Mouse (Mus musculus) ES-E14 (cell line): ENCODE results near the gene Sstr3. TPM values are rescaled to one million over a fixed set of nuclear protein-coding genes. Genes with fewer than 3 reads are reported as not detected.

Source experiments
- DNase-seq: peaks from one replicate; pipeline ENCODE4 v3.0.0-alpha.2; 2013; ENCODE audit warnings: low read depth, low spot score
- H3K27ac ChIP-seq: 2 replicates; pipeline ENCODE4 v1.5.1; 2012; ENCODE audit warnings: low read depth, mild to moderate bottlenecking, low read length, moderate library complexity, mixed read lengths; ENCODE audit not compliant: poor library complexity, insufficient read depth, severe bottlenecking
- H3K36me3 ChIP-seq: 2 replicates; pipeline ENCODE4 v1.6.1; 2012; ENCODE audit warnings: mild to moderate bottlenecking, low read length, moderate library complexity, mixed read lengths; ENCODE audit not compliant: control insufficient read depth, poor library complexity, insufficient read depth, severe bottlenecking
- H3K4me1 ChIP-seq, 2 experiments: fragments of 150-350 bp in 1 of 2; sonication (generic) in 1 of 2; 2 replicates each; pipeline ENCODE4 v1.6.1; 2012; ENCODE audit warnings: low read length in 2 of 2, mild to moderate bottlenecking in 1 of 2, mixed read lengths in 1 of 2; ENCODE audit not compliant: control insufficient read depth in 2 of 2, insufficient read depth in 2 of 2, poor library complexity in 1 of 2
- H3K4me3 ChIP-seq, 2 experiments: fragments of 150-350 bp in 1 of 2; sonication (generic) in 1 of 2; 2 replicates each; pipeline ENCODE4 v1.5.1; 2012; ENCODE audit warnings: low read length in 2 of 2, low read depth in 1 of 2, mild to moderate bottlenecking in 1 of 2, mixed read lengths in 1 of 2; ENCODE audit not compliant: insufficient read depth in 1 of 2, poor library complexity in 1 of 2, severe bottlenecking in 1 of 2
- H3K9ac ChIP-seq: 2 replicates; pipeline ENCODE4 v1.6.1; 2012; ENCODE audit warnings: low read depth, mild to moderate bottlenecking, low read length, mixed read lengths; ENCODE audit not compliant: poor library complexity, insufficient read depth, severe bottlenecking
- H3K9me3 ChIP-seq: fragments of 150-350 bp; sonication (generic); 2 replicates; pipeline ENCODE4 v1.6.1; 2012; ENCODE audit warnings: low read depth, mild to moderate bottlenecking, low read length; ENCODE audit not compliant: control insufficient read depth, insufficient read depth
- CHD2 ChIP-seq: IDR thresholded peaks from 2 replicates; pipeline ENCODE4 v1.6.1; 2014; ENCODE audit warnings: mild to moderate bottlenecking, low read depth, low read length, inconsistent platforms
- HCFC1 ChIP-seq: IDR thresholded peaks from 2 replicates; pipeline ENCODE4 v1.6.1; 2012; ENCODE audit warnings: low read length, inconsistent platforms, borderline replicate concordance; ENCODE audit not compliant: insufficient read depth
- MAFK ChIP-seq: IDR thresholded peaks from 2 replicates; pipeline ENCODE4 v1.6.1; 2014; ENCODE audit warnings: mild to moderate bottlenecking, low read depth, low read length, inconsistent platforms; ENCODE audit not compliant: insufficient read depth
- ZC3H11A ChIP-seq: IDR thresholded peaks from 2 replicates; pipeline ENCODE4 v1.6.1; 2012; ENCODE audit warnings: low read depth, mild to moderate bottlenecking, inconsistent platforms, low read length, borderline replicate concordance
- ZNF384 ChIP-seq: IDR thresholded peaks from 2 replicates; pipeline ENCODE4 v1.6.1; 2012; ENCODE audit warnings: low read depth, low read length, inconsistent platforms
- in situ Hi-C, 2 experiments: fragments of 600-800 bp; cut with MboI; formaldehyde crosslinking; loops; one replicate each; pipeline ENCODE4 v1.15.1; 2025; ENCODE audit warnings: low sequenced_read_pairs in 2 of 2, inconsistent platforms in 1 of 2; ENCODE audit not compliant: unreplicated experiment in 2 of 2
- total RNA-seq: library from RNA; depleted of rRNA; stranded (reverse); fragments of 300-350 nt; gene quantifications from 2 replicates; pipeline ENCODE4 v1.2.3, GENCODE M21; 2012

The Sstr3 gene
- total RNA-seq, 1 experiment, result 0.18 TPM

DNA sequence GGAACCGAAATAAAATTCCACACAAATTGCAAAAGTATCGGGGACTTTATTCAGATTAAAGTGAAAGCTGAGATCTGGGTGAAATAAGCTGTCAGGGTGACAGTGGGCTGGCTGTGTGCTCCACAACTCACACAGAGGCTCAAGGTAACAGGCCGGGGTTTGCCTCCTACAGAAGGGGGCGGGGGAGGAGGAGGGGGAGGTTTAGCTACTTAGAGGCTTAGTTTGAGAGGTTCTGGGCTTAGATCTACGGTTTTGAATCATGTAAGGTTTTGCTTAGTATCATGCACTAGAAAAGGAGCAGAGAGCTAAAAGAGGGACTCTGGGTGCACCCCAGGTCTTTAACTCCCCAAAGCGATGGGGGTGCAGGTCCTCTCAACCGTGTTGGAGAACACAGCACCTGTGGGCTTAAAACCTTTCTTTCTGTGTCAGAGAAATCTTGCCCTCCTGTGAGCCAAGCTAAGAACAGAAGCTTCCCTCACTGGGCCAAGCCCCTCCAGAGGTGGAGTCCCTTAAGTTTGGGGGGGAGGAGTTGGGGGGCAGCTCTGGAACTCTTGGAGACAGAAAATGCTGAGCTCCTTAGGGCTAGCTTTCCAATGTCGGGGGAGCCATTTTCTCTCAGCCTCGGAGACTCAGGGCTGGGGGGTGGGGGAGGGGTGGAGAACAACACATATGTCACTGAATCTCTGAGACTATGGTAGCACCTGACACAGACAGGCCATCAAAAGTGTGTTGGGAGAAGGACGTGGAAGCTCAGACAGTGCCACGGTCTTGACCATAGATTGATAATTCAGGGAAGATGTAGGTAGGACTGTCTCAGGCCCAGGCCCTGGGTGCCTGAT, 14.9 kb upstream of the Sstr3 start:
- DNase-seq, result no peak
- Histone ChIP-seq H3K27ac (no peak overlapping the region), H3K36me3 (no peaks in the 10 kb centered on the region), H3K9ac (no peak overlapping the region), H3K4me1 (peaks cover 0 to 3% of the 10 kb centered on the region in 2 experiments; a peak in 1 of 4 replicates), H3K9me3 (no peaks in the 10 kb centered on the region), H3K4me3 (no peak overlapping the region)
- in situ Hi-C loops, result no loop called here
- TF ChIP-seq CHD2 (no peak), ZC3H11A (no peak), MAFK (no peak), ZNF384 (no peak)

DNA sequence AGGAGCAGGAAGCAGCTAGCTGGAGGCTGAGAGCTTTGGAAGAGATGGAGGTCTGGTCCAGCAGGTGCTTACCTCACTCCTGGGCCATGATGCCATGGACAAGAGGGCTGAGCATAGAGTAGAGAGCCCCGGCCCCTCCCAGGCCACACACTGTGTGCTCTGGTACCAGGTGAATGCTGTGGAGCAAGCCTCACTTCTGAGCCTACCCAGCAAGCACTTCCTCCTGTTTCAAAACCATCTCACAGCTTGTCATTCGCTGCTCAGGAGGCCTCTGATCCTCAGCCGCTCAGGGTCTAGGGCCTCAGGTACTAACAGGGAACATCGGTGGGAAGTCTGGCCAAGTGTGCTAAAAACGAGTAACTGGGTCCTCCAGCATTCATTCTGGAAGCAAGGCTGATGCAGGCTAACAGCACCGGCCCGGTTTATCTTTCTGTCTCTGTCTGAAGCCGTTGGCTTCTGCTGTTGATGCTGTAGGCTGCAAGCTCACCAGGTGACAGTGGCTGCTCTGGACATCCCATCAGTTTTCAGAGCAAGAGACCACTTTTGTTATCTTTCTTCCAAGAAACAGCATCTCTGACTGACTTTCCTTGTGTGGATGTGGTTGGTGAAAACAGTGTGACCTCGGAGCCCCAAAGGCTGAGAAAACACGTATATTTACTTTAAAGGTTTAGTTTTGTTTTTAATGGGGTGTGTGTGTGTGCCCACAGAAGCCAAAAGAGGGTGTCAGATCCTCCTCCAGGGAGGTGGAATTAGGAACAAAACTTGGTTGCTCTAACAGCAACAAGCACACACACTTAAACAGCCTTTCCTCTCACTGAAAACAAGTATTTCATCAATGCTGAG, 13.4 kb upstream of the Sstr3 start:
- H3K36me3 ChIP-seq, result peaks cover 4% of the 10 kb centered on the region; the same call in 1 of the 2 replicates
- no peaks in the 10 kb centered on the region for H3K9me3 ChIP-seq
- no peak for DNase-seq
- H3K4me1 ChIP-seq, result peaks cover 0 to 3% of the 10 kb centered on the region in 2 experiments; a peak in 1 of 4 replicates
- no peak overlapping the region for H3K27ac ChIP-seq
- in situ Hi-C loops, result no loop called here
- no peak for TF ChIP-seq HCFC1
- TF ChIP-seq ZC3H11A, result no peak
- no peak for TF ChIP-seq MAFK
- no peak for TF ChIP-seq CHD2
- no peak overlapping the region for H3K4me3 ChIP-seq
- no peak overlapping the region for H3K9ac ChIP-seq

GRCm38 (mm10) chr15:78554545-78555313, 10.2 kb upstream of the Sstr3 start:
- DNase-seq, result no peak
- in situ Hi-C loops, result no loop called here
- H3K9ac ChIP-seq, result peak overlapping the region; percentile 79

DNA sequence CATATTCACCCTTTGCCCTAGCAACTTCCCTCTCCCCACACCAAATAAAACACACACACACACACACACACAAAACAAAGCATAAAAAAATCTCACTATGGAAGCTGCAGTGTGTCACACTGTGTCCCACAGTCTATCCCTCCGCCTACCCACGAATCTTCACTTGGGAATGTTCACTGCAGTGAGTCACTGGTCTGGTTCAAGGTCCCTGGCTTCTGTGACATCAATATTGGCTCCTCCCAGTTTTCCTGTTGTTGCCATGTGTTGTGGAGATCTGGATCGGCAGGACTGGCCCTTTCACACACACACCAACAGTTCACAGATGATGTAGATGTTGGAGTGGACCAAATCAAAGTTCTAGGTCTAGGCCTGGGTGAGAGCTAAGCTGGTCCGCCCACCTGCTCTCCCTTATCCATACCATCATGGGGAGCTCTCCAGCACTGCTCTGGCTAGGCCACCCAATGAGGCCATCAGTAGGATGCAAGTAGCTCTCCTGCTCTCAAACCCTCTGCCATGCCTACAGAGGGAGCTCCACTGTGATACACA, 4.8 kb upstream of the Sstr3 start:
- no peak for TF ChIP-seq ZC3H11A
- TF ChIP-seq ZNF384, result no peak
- no peak for TF ChIP-seq HCFC1
- TF ChIP-seq CHD2, result no peak
- TF ChIP-seq MAFK, result no peak
- H3K4me1 ChIP-seq, result peaks cover 8 to 21% of the 10 kb centered on the region in 2 experiments
- no peak overlapping the region for H3K4me3 ChIP-seq
- DNase-seq, result no peak
- no peaks in the 10 kb centered on the region for H3K9me3 ChIP-seq
- peaks cover 4% of the 10 kb centered on the region; the same call in 1 of the 2 replicates for H3K36me3 ChIP-seq
- H3K27ac ChIP-seq, result no peak overlapping the region
- in situ Hi-C loops, result no loop called here
- no peak overlapping the region for H3K9ac ChIP-seq

More at GRCm38 (mm10) chr15:78554545-78555313, 10.2 kb upstream of the Sstr3 start:
- Histone ChIP-seq H3K4me3 (peak overlapping the region; percentile 72 to 91), H3K4me1 (peaks cover 0 to 4% of the 10 kb centered on the region in 2 experiments; a peak in 1 of 4 replicates), H3K27ac (0 out of 2 replicates have a peak overlapping the region, but pooled peaks have one; percentile 17), H3K9me3 (no peaks in the 10 kb centered on the region), H3K36me3 (peaks cover 4% of the 10 kb centered on the region; the same call in 1 of the 2 replicates)
- TF ChIP-seq HCFC1, result no peak
- TF ChIP-seq ZC3H11A, result no peak
- no peak for TF ChIP-seq MAFK
- TF ChIP-seq ZNF384, result no peak
- TF ChIP-seq CHD2, result peak; percentile 38; the same call in 1 of the 2 replicates
